8 mouse cellular contexts compared by ENCODE assay signal in the genomic region with DNA sequence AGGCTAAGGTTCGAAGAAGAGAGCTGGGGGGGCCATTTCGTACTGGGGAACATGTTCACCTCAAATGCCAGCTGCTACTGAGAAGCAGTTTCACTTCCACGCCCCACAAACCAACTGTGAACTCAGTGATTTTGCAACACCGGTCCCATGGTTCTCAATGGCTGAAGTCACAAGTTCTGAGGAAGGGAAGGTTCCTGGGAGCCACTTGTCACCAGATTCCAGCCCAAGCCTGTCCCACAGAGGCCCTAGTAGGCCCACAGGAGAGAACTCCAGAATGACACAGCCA. TPM values are rescaled to one million over a fixed set of nuclear protein-coding genes. Genes with fewer than 3 reads are reported as not detected.
DNase-seq lines count a peak whose midpoint lies in the region; ATAC-seq and TF ChIP-seq lines count a peak whose summit lies in the region.

No protein-coding gene starts in this region.

- H3K9ac ChIP-seq in forebrain, postnatal 0 days, result no peak overlapping the region
- H3K9ac ChIP-seq in intestine, postnatal 0 days (ENCODE audit: low read depth, low read length), result peak overlapping the region; percentile 70; the same call in 1 of the 2 replicates

- H3K4me3 ChIP-seq in forebrain, postnatal 0 days (ENCODE audit: low read depth, low read length), result no peak overlapping the region
- peak overlapping the region; percentile 62 for H3K4me3 ChIP-seq in intestine, postnatal 0 days (ENCODE audit: low read depth, low read length)
- peak overlapping the region; percentile 99 for H3K4me3 ChIP-seq in megakaryocyte, embryonic 14.5 days (replicated peaks)

- intact Hi-C loops in left cerebral cortex, postnatal 14 days (cut with DNase I), result no loop called here

- DNase-seq in left cerebral cortex, postnatal 14 days (ENCODE audit: low spot score in 2 of 2), result peak; percentile 24 to 41
- no peak for DNase-seq in left cerebral cortex, adult 8-10 months (ENCODE audit: low spot score in 2 of 2)
- no peak for DNase-seq in forebrain, postnatal 0 days
- DNase-seq in urinary bladder, postnatal 14 days (ENCODE audit: low spot score), result no peak
- no peak for DNase-seq in gastrocnemius, postnatal 4 days (ENCODE audit: low spot score in 2 of 2)
- no peak for DNase-seq in urinary bladder, adult 2 months (ENCODE audit: low spot score)

- H3K27me3 ChIP-seq in forebrain, postnatal 0 days (ENCODE audit: insufficient read depth, low read length), result no peaks in the 10 kb centered on the region
- H3K27me3 ChIP-seq in intestine, postnatal 0 days (replicated peaks; ENCODE audit: control insufficient read depth, insufficient read depth, low read length), result no peaks in the 10 kb centered on the region
- H3K27me3 ChIP-seq in megakaryocyte, embryonic 14.5 days (replicated peaks), result no peaks in the 10 kb centered on the region

- H3K4me1 ChIP-seq in forebrain, postnatal 0 days (ENCODE audit: insufficient read depth), result peaks cover 12% of the 10 kb centered on the region
- peaks cover 3% of the 10 kb centered on the region for H3K4me1 ChIP-seq in intestine, postnatal 0 days (replicated peaks; ENCODE audit: control insufficient read depth, insufficient read depth, low read length)
- peaks cover 84% of the 10 kb centered on the region for H3K4me1 ChIP-seq in megakaryocyte, embryonic 14.5 days

- no peak for ATAC-seq in forebrain, postnatal 0 days
- peak; percentile 41 for ATAC-seq in intestine, postnatal 0 days

- 100% methylated on average over 4 of the region's 4 CpGs for WGBS in forebrain, postnatal 0 days
- 46% methylated on average over 4 of the region's 4 CpGs for WGBS in intestine, postnatal 0 days

- H3K27ac ChIP-seq in forebrain, postnatal 0 days (ENCODE audit: low read depth, low read length), result no peak overlapping the region
- H3K27ac ChIP-seq in intestine, postnatal 0 days (ENCODE audit: low read depth, low read length), result peak overlapping the region; percentile 92

- no peaks in the 10 kb centered on the region for H3K9me3 ChIP-seq in forebrain, postnatal 0 days (ENCODE audit: low read length)
- H3K9me3 ChIP-seq in intestine, postnatal 0 days (ENCODE audit: control insufficient read depth), result no peaks in the 10 kb centered on the region
- H3K9me3 ChIP-seq in megakaryocyte, embryonic 14.5 days, result no peaks in the 10 kb centered on the region

- H3K4me2 ChIP-seq in forebrain, postnatal 0 days (ENCODE audit: low read depth), result peak overlapping the region; percentile 83; the same call in 1 of the 2 replicates
- peak overlapping the region; percentile 88 for H3K4me2 ChIP-seq in intestine, postnatal 0 days (replicated peaks; ENCODE audit: low read depth)

- TF ChIP-seq CTCF in forebrain, postnatal 0 days (IDR thresholded peaks at IDR 0.05; ENCODE audit: low read depth), result no peak
- no peak for TF ChIP-seq CTCF in intestine, postnatal 0 days (IDR thresholded peaks at IDR 0.05; ENCODE audit: low read depth)

- 0 out of 2 replicates have a peak, but pooled peaks cover 3% of the 10 kb centered on the region for H3K36me3 ChIP-seq in forebrain, postnatal 0 days (ENCODE audit: insufficient read depth)
- H3K36me3 ChIP-seq in intestine, postnatal 0 days (ENCODE audit: control insufficient read depth, insufficient read depth), result peaks cover 32% of the 10 kb centered on the region
- peaks cover 51% of the 10 kb centered on the region for H3K36me3 ChIP-seq in megakaryocyte, embryonic 14.5 days (replicated peaks; ENCODE audit: low read length)

RNA-seq across cellular contexts. Expression of gene Ctsz, which starts 1.2 kb away (rescaled TPM):
- 10 to 100 TPM; 21.2 to 22.8 TPM for total RNA-seq in left cerebral cortex, postnatal 14 days (2021)
- 100 to 1,000 TPM in 2 of 4 experiments, 10 to 100 TPM in 2; 46.1 to 188 (median 93.9) TPM for total RNA-seq in left cerebral cortex, adult 8-10 months (2022)
- 53.9 and 59.9 TPM in 2 replicates for total RNA-seq in forebrain, postnatal 0 days (2014; rRNA removed)
- 72.3 and 74.7 TPM in 2 replicates for polyA plus RNA-seq in forebrain, postnatal 0 days (2015; fragmentation: Nextera tagmentation; extraction: Ambion mirVana)
- polyA plus RNA-seq in intestine, postnatal 0 days (2015; fragmentation: Nextera tagmentation; extraction: Ambion mirVana), result 829 and 892 TPM in 2 replicates
- polyA plus RNA-seq in megakaryocyte, embryonic 14.5 days (2012; ENCODE audit: insufficient read depth, low replicate concordance), result 145 and 269 TPM in 2 replicates
- 10 to 100 TPM; 80.8 to 95.9 TPM for total RNA-seq in gastrocnemius, postnatal 4 days (2021)
- polyA plus RNA-seq in urinary bladder, adult 2 months (2012; rRNA removed), result 128 and 151 TPM in 2 replicates

RNA-seq across cellular contexts. Expression of gene Tubb1, which starts 12.9 kb away (rescaled TPM):
- under 1 TPM in 1 of 2 experiments, not detected in 1; 0.24 TPM for total RNA-seq in left cerebral cortex, postnatal 14 days (2021)
- under 1 TPM in 2 of 4 experiments, not detected in 2; 0.23 to 0.87 TPM for total RNA-seq in left cerebral cortex, adult 8-10 months (2022)
- total RNA-seq in forebrain, postnatal 0 days (2014; rRNA removed), result 0.38 TPM in 1 of 2 replicates, not detected in the other
- 0.11 TPM in 1 of 2 replicates, not detected in the other for polyA plus RNA-seq in forebrain, postnatal 0 days (2015; fragmentation: Nextera tagmentation; extraction: Ambion mirVana)
- polyA plus RNA-seq in intestine, postnatal 0 days (2015; fragmentation: Nextera tagmentation; extraction: Ambion mirVana), result not detected in 2 replicates
- 11.2 and 32.6 TPM in 2 replicates for polyA plus RNA-seq in megakaryocyte, embryonic 14.5 days (2012; ENCODE audit: insufficient read depth, low replicate concordance)
- total RNA-seq in gastrocnemius, postnatal 4 days (2021), result under 1 TPM; 0.26 to 0.52 TPM
- 0.04 and 0.19 TPM in 2 replicates for polyA plus RNA-seq in urinary bladder, adult 2 months (2012; rRNA removed)

RNA-seq across cellular contexts. Expression of gene Nelfcd, which starts 22.0 kb away (rescaled TPM):
- 10 to 100 TPM; 46.2 to 50.4 TPM for total RNA-seq in left cerebral cortex, postnatal 14 days (2021)
- 10 to 100 TPM; 50.1 to 55.5 (median 53.0) TPM for total RNA-seq in left cerebral cortex, adult 8-10 months (2022)
- 45.6 and 65.6 TPM in 2 replicates for total RNA-seq in forebrain, postnatal 0 days (2014; rRNA removed)
- 75.7 and 90.7 TPM in 2 replicates for polyA plus RNA-seq in forebrain, postnatal 0 days (2015; fragmentation: Nextera tagmentation; extraction: Ambion mirVana)
- polyA plus RNA-seq in intestine, postnatal 0 days (2015; fragmentation: Nextera tagmentation; extraction: Ambion mirVana), result 31.0 and 32.1 TPM in 2 replicates
- polyA plus RNA-seq in megakaryocyte, embryonic 14.5 days (2012; ENCODE audit: insufficient read depth, low replicate concordance), result 36.2 and 36.8 TPM in 2 replicates
- 10 to 100 TPM; 58.8 to 77.5 TPM for total RNA-seq in gastrocnemius, postnatal 4 days (2021)
- polyA plus RNA-seq in urinary bladder, adult 2 months (2012; rRNA removed), result 39.8 and 48.3 TPM in 2 replicates

RNA-seq across cellular contexts. Expression of gene Atp5e, which starts 26.3 kb away (rescaled TPM):
- total RNA-seq in left cerebral cortex, postnatal 14 days (2021), result 100 to 1,000 TPM; 329 to 340 TPM
- 100 to 1,000 TPM; 263 to 320 (median 287) TPM for total RNA-seq in left cerebral cortex, adult 8-10 months (2022)
- total RNA-seq in forebrain, postnatal 0 days (2014; rRNA removed), result 587 and 783 TPM in 2 replicates
- 714 and 873 TPM in 2 replicates for polyA plus RNA-seq in forebrain, postnatal 0 days (2015; fragmentation: Nextera tagmentation; extraction: Ambion mirVana)
- polyA plus RNA-seq in intestine, postnatal 0 days (2015; fragmentation: Nextera tagmentation; extraction: Ambion mirVana), result 1,035 and 1,046 TPM in 2 replicates
- polyA plus RNA-seq in megakaryocyte, embryonic 14.5 days (2012; ENCODE audit: insufficient read depth, low replicate concordance), result 161 and 328 TPM in 2 replicates
- 100 to 1,000 TPM; 771 to 884 TPM for total RNA-seq in gastrocnemius, postnatal 4 days (2021)
- polyA plus RNA-seq in urinary bladder, adult 2 months (2012; rRNA removed), result 620 and 635 TPM in 2 replicates

RNA-seq across cellular contexts. Expression of gene Prelid3b, which starts 35.2 kb away (rescaled TPM):
- 10 to 100 TPM; 43.5 to 47.0 TPM for total RNA-seq in left cerebral cortex, postnatal 14 days (2021)
- total RNA-seq in left cerebral cortex, adult 8-10 months (2022), result 10 to 100 TPM; 48.1 to 58.5 (median 53.5) TPM
- total RNA-seq in forebrain, postnatal 0 days (2014; rRNA removed), result 68.7 and 77.2 TPM in 2 replicates
- 106 and 107 TPM in 2 replicates for polyA plus RNA-seq in forebrain, postnatal 0 days (2015; fragmentation: Nextera tagmentation; extraction: Ambion mirVana)
- polyA plus RNA-seq in intestine, postnatal 0 days (2015; fragmentation: Nextera tagmentation; extraction: Ambion mirVana), result 108 and 109 TPM in 2 replicates
- 4.1 and 30.0 TPM in 2 replicates for polyA plus RNA-seq in megakaryocyte, embryonic 14.5 days (2012; ENCODE audit: insufficient read depth, low replicate concordance)
- 10 to 100 TPM; 58.9 to 62.8 TPM for total RNA-seq in gastrocnemius, postnatal 4 days (2021)
- polyA plus RNA-seq in urinary bladder, adult 2 months (2012; rRNA removed), result 48.8 and 61.4 TPM in 2 replicates

Comparison
In these comparisons a context has a peak if more than half of its experiments do, and no peak if none do; other contexts are left out.
1. DNase-seq: peak in left cerebral cortex, postnatal 14 days (2 of 2); none in left cerebral cortex, adult 8-10 months (0 of 2), forebrain, postnatal 0 days (single experiment), urinary bladder, postnatal 14 days (single experiment), gastrocnemius, postnatal 4 days (0 of 2) and urinary bladder, adult 2 months (single experiment).